Mouse (Mus musculus) G1E (cell line): ENCODE data around the gene Gm11541. TPM values are rescaled to one million over a fixed set of nuclear protein-coding genes. Genes with fewer than 3 reads are reported as not detected.
"Not testable (repeated sequence)": the region's sequence is repeated elsewhere in the genome, so short reads cannot be mapped to it uniquely, and the experiment has no call there.

Experiments used
- ATAC-seq: 2 replicates; pipeline ENCODE4 v1.8.0; 2016; ENCODE audit warnings: mild to moderate bottlenecking; ENCODE audit not compliant: insufficient number of reproducible peaks, poor library complexity, low FRiP score, severe bottlenecking; ENCODE audit errors: extremely low read depth
- DNase-seq: peaks from one replicate; pipeline ENCODE4 v3.0.0; 2012; ENCODE audit warnings: low spot score
- H3K27me3 ChIP-seq: 2 replicates; pipeline ENCODE4 v1.6.1; 2012; ENCODE audit warnings: mild to moderate bottlenecking, low read length, inconsistent platforms; ENCODE audit not compliant: insufficient read depth
- H3K36me3 ChIP-seq: replicated peaks from 2 replicates; pipeline ENCODE3; 2012; ENCODE audit warnings: mild to moderate bottlenecking, inconsistent platforms
- H3K4me1 ChIP-seq: 2 replicates; pipeline ENCODE4 v1.6.1; 2012; ENCODE audit warnings: low read depth, low read length, inconsistent platforms, mixed read lengths; ENCODE audit not compliant: insufficient read depth
- H3K4me3 ChIP-seq: 2 replicates; pipeline ENCODE4 v1.5.1; 2012; ENCODE audit warnings: low read depth, mild to moderate bottlenecking, inconsistent platforms, low read length, moderate library complexity, mixed read lengths
- H3K9me3 ChIP-seq: replicated peaks from 2 replicates; pipeline ENCODE4 v1.6.1; 2012; ENCODE audit warnings: inconsistent platforms
- CTCF ChIP-seq: IDR thresholded peaks from 2 replicates; pipeline ENCODE4 v1.5.1; 2012; ENCODE audit warnings: low read depth, low read length, inconsistent platforms, mixed read lengths
- GATA1 ChIP-seq: IDR thresholded peaks from 2 replicates; pipeline ENCODE4 v1.6.1; 2012; ENCODE audit warnings: borderline replicate concordance, low read length, inconsistent platforms, mixed read lengths
- GATA2 ChIP-seq: IDR thresholded peaks from 2 replicates; pipeline ENCODE4 v1.6.1; 2012; ENCODE audit warnings: low read depth, low read length, inconsistent platforms, borderline replicate concordance
- POLR2AphosphoS5 ChIP-seq: IDR thresholded peaks from 2 replicates; pipeline ENCODE4 v1.6.1; 2012; ENCODE audit warnings: low read depth, low read length, inconsistent platforms; ENCODE audit not compliant: insufficient replicate concordance
- TAL1 ChIP-seq: conservative IDR thresholded peaks from 2 replicates; pipeline ENCODE4 v1.6.1; 2012; ENCODE audit warnings: low read depth, low read length, inconsistent platforms, mixed read lengths
- polyA plus RNA-seq: library from polyadenylated mRNA; stranded (reverse); fragments of >175 nt; gene quantifications from 2 replicates; pipeline ENCODE4 v1.2.3, GENCODE M21; 2012
- total RNA-seq, 2 experiments: library from RNA; stranded (forward) in 1 of 2; stranded (reverse) in 1 of 2; fragments of 200-1000 nt in 1 of 2; fragments of >200 nt in 1 of 2; fragmentation: Nextera tagmentation in 1 of 2; gene quantifications; 2 replicates each; pipeline ENCODE4 v1.2.3; 2014 to 2017

Gene Gm11541
- total and polyA plus RNA-seq, 3 experiments: 0.33 TPM; not detected in 2

DNA sequence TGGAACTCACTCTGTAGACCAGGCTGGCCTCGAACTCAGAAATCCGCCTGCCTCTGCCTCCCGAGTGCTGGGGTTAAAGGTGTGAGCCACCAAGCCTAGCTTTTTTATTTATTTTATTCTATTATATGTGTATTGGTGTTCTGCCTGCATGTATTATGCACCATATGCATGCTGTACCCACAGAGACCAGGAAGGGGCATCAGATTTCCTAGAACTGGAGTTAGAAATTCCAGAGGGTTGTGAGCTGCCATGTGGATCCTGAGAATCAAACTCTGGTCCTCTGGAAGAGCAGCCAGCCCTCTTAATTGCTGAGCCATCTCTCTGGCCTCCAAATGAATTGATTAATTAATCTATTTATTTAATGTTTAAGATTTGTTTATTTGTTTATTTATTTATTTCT is 4.9 kb downstream of the Gm11541 start:
- ATAC-seq (no peak), DNase-seq (no peak)
- TF ChIP-seq GATA1 (no peak), TAL1 (no peak), CTCF (no peak), POLR2AphosphoS5 (no peak), GATA2 (no peak)
- Histone ChIP-seq H3K36me3 (no peaks in the 10 kb centered on the region), H3K4me1 (no peaks in the 10 kb centered on the region), H3K27me3 (peaks cover 9% of the 10 kb centered on the region), H3K4me3 (no peak overlapping the region), H3K9me3 (no peaks in the 10 kb centered on the region)

DNA sequence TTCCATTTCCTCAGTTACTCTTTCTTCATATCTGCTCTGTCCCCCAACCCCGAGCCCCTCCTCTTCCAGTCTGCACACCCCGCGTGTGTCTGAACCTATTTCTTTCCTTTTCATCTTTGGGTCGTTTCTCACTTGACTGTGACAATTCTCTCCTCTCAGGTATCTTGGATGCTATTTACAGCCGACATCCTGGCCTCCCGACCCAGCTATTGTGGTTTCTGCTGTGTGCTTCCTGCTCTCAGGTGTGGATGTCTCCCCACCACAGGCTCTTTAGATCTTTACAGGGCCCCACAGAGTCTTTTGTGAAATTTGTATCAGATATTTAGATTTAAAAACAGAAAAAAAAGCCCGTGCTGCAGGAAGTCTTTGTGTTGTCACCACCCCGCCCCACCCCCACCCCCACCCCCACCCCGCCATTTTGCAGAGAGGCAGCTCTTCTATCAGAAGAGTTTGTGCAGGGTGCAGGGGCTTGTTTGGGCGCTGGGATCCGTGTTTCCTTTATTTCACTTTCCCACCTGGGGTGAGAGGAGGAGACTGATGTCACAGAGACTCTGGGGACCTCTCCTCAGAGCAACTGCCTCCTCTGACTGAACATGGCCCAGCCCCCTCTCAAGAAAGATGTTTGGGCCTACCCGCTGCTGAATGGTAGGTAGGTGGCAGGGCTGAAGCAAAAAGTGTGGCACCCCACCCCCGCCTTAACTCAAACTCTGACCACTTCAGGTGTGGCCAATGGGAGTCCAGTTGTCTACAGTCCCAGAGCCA is 6.4 kb downstream of the Gm11541 start:
- Histone ChIP-seq H3K9me3 (no peaks in the 10 kb centered on the region), H3K36me3 (no peaks in the 10 kb centered on the region), H3K4me1 (no peaks in the 10 kb centered on the region), H3K4me3 (no peak overlapping the region), H3K27me3 (peaks cover 9% of the 10 kb centered on the region)
- no peak for DNase-seq
- no peak for ATAC-seq
- TF ChIP-seq TAL1: no peak

DNA sequence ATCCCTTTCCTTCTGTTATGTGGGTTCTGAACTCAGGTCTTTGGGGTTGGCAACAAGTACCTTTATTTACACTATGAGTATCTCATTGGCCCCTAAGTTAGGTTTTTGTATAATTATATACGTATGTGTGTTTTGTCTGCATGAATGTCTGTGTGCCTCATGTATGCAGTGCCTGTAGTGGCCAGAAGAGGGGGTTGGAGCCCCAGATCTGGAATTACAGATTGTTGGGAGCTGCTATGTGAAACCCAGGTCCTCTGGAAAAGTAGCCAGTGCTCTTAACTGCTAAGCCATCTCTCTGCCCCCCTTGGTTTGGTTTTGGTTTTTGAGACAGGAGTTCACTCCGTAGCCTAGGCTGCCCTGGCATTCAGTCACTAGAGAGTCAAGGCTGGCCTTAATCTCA is 7.2 kb downstream of the Gm11541 start:
- Histone ChIP-seq H3K4me1 (no peaks in the 10 kb centered on the region), H3K4me3 (no peak overlapping the region), H3K27me3 (peaks cover 8% of the 10 kb centered on the region), H3K9me3 (no peaks in the 10 kb centered on the region), H3K36me3 (no peaks in the 10 kb centered on the region)
- no peak for DNase-seq
- TF ChIP-seq TAL1: no peak
- no peak for TF ChIP-seq CTCF
- TF ChIP-seq GATA1: no peak
- TF ChIP-seq POLR2AphosphoS5: no peak
- TF ChIP-seq GATA2: no peak
- no peak for ATAC-seq

DNA sequence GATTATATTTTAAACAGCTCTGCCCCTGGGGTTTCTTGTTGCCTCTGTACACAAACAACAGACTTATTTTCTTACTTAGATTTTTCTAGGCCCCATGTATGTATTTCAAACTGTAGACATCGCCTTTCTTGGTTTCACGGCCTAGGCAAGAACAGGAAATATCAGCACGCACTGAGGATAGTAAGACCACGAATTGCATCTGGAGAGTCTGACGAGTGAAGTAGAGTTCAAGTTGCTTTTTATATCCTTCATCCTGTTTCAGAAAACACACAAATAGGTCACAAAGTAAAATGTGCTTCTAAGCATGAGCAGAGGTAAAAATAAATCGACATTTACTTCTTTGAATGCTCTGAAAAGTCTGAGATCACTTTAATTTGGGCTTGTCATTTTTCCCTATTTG is 8.8 kb downstream of the Gm11541 start:
- Histone ChIP-seq H3K36me3 (no peaks in the 10 kb centered on the region), H3K27me3 (no peaks in the 10 kb centered on the region), H3K4me1 (no peaks in the 10 kb centered on the region), H3K9me3 (no peaks in the 10 kb centered on the region), H3K4me3 (no peak overlapping the region)
- ATAC-seq (no peak), DNase-seq (no peak)
- TF ChIP-seq POLR2AphosphoS5 (no peak), TAL1 (no peak), GATA1 (no peak), CTCF (no peak), GATA2 (no peak)

DNA sequence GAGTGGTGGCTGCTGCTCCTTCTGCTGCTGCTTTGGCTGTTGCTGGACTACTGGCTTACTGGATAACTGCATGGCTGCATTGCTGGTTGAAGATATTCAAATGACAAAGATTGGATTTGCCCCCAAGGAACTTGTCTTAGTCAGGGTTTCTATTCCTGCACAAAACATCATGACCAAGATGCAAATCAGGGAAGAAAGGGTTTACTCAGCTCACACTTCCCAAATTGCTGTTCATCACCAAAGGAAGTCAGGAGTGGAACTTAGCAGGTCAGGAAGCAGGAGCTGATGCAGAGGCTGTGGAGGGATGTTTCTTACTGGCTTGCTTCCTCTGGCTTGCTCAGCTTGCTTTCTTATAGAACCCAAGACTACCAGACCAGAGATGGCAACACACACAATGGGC is 11.8 kb downstream of the Gm11541 start:
- not testable (repeated sequence) for H3K9me3 ChIP-seq, H3K36me3 ChIP-seq, H3K4me1 ChIP-seq, ATAC-seq, H3K27me3 ChIP-seq, H3K4me3 ChIP-seq, DNase-seq

DNA sequence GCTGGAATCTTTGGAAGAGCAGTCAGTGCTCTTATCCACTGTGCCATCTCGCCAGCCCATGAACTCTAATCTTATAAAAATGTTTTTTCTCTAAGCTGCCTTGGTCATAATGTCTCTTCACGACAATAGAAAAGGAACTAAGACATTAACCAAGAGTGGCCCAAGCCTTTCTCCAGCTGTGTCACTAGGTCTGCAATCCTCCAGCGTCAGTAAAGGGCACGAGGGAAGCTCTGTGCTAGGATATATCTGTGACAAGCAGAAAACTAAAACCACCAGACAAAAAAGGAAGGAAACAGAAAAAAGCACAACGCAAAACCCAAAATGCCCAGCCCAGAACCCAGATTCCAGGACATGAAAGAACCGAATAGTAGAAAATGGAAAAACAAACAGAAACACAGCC is 17.1 kb downstream of the Gm11541 start:
- ATAC-seq: no peak

DNA sequence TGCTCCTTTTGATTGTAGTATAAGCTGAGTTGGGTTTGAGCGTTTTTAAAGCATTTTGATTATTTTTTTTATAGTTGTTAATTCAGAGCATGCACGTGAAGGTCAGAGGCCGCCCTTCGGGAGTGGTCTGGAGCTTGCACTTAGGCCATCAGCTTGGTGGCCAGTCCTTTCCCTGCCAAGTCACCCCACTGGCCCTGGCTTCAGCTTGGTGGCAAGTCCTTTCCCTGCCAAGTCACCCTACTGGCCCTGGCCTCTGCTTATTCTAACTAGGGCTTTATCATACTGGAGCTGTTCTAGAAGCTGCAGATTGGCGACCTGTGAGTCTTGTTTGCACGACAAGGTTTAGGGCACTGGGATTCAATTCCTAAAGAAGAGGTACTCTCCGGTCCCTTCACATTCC is 21.9 kb downstream of the Gm11541 start:
- Histone ChIP-seq H3K4me3 (no peak overlapping the region), H3K4me1 (peaks cover 3% of the 10 kb centered on the region)
- ATAC-seq: no peak; the same call in 1 of the 2 replicates

More for the DNA sequence above, 17.1 kb downstream of the Gm11541 start:
- no peaks in the 10 kb centered on the region for H3K36me3 ChIP-seq
- H3K9me3 ChIP-seq: no peaks in the 10 kb centered on the region
- TF ChIP-seq TAL1 (no peak), CTCF (no peak), GATA1 (no peak), POLR2AphosphoS5 (no peak), GATA2 (no peak)
- no peaks in the 10 kb centered on the region for H3K4me1 ChIP-seq
- H3K4me3 ChIP-seq: no peak overlapping the region
- no peak for DNase-seq
- peaks cover 11% of the 10 kb centered on the region for H3K27me3 ChIP-seq

More for the DNA sequence above, 21.9 kb downstream of the Gm11541 start:
- TF ChIP-seq POLR2AphosphoS5 (no peak), TAL1 (no peak), GATA2 (no peak), CTCF (no peak), GATA1 (no peak)
- no peak for DNase-seq
- Histone ChIP-seq H3K9me3 (no peaks in the 10 kb centered on the region), H3K27me3 (peaks cover 17% of the 10 kb centered on the region), H3K36me3 (no peaks in the 10 kb centered on the region)
